Mouse (Mus musculus) forebrain, embryonic 11.5 days (tissue): ENCODE measurements at regions not wholly inside any gene's neighbourhood (a gene's known extent, or its start where the extent isn't known, plus 50 kb on each side); places are given as distances from the start of the nearest gene placed in this dataset.

ENCODE experiments used
- ATAC-seq: fragments of 200-750 bp; cut with Nextera tagmentation; replicated peaks from 2 replicates; pipeline ENCODE4 v1.8.0; 2017; ENCODE audit warnings: moderate TSS enrichment; ENCODE audit not compliant: low FRiP score
- DNase-seq: peaks from one replicate; pipeline ENCODE4 v3.0.0-alpha.2; 2017; ENCODE audit warnings: low spot score
- H3K27ac ChIP-seq: fragments of 300-500 bp; sonication (generic); 2 replicates; pipeline ENCODE4 v1.5.1; 2014; ENCODE audit warnings: low read depth, low read length
- H3K27me3 ChIP-seq: fragments of 300-500 bp; sonication (generic); 2 replicates; pipeline ENCODE4 v1.6.1; 2014; ENCODE audit warnings: mild to moderate bottlenecking, low read length, mixed read lengths; ENCODE audit not compliant: control insufficient read depth, insufficient read depth
- H3K36me3 ChIP-seq: fragments of 300-500 bp; sonication (generic); 2 replicates; pipeline ENCODE4 v1.6.1; 2014; ENCODE audit warnings: mild to moderate bottlenecking, low read length, moderate library complexity, mixed read lengths; ENCODE audit not compliant: control insufficient read depth, insufficient read depth
- H3K4me1 ChIP-seq: fragments of 300-500 bp; sonication (generic); replicated peaks from 2 replicates; pipeline ENCODE4 v1.6.1; 2014; ENCODE audit warnings: low read length, mixed read lengths; ENCODE audit not compliant: control insufficient read depth, insufficient read depth
- H3K4me2 ChIP-seq: fragments of 300-500 bp; sonication (generic); 2 replicates; pipeline ENCODE4 v1.6.1; 2014; ENCODE audit warnings: low read depth, mild to moderate bottlenecking, low read length, moderate library complexity, mixed read lengths; ENCODE audit not compliant: severe bottlenecking
- H3K4me3 ChIP-seq: fragments of 300-500 bp; sonication (generic); 2 replicates; pipeline ENCODE4 v1.5.1; 2014; ENCODE audit warnings: low read depth, low read length
- H3K9ac ChIP-seq: fragments of 300-500 bp; sonication (generic); 2 replicates; pipeline ENCODE4 v1.6.1; 2014; ENCODE audit warnings: low read length
- H3K9me3 ChIP-seq: fragments of 300-500 bp; sonication (generic); 2 replicates; pipeline ENCODE4 v1.6.1; 2016; ENCODE audit warnings: low read length, mixed read lengths; ENCODE audit not compliant: control insufficient read depth
- WGBS: fragments of 180-500 bp; shearing (Covaris S2); extraction: QIAGEN DNeasy Blood & Tissue Kit; methylation state at CpG from one replicate; pipeline ENCODE4 v1.1.7; 2014; 5-methylcytosine and 5-hydroxymethylcytosine counted together

DNA sequence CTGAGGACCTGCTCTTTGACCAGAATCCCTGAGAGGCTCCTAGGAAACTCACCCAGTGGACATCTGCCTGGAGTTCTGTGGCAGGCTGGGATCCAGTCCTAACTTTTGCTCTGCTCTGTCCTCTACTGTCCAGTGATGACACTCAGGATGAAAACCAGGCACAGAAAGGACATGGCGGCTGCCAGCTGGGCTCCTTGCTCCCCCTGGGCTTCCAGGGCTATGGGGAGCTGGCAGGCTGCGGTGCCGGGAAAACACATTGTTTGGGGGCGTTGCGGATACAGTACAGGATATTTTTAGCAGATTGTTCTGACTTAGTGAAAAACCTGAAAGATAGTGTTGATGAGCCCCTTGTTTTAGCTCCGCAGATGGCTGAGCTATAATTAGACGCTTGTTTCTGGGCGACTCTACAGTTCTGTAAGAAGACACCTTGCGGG lies 94.2 kb upstream of the Klf13 start:
- H3K27ac ChIP-seq: no peak overlapping the region
- ATAC-seq: no peak
- 85% methylated on average over 9 of the region's 9 CpGs for WGBS

DNA sequence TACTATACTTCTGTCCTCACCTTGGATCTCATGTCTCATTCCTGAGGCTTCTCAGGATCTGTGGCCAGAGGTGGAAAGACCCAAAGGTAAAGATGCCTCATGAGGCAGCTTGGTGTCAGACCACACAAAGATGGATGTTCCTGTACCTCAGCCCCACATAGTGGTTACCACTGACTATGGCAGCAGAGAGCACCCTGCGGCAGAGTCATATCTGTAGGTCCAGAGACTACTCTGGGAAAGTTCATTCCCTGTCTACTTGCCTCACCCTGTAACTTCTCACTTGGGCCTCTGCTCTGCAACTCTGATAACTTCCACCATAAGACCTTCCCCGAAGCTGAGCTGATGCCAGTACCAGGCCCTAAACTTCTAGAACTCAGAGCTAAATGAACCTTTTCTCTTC lies 91.9 kb upstream of the Klf13 start:
- 93% methylated on average over 2 of the region's 2 CpGs for WGBS
- H3K27ac ChIP-seq: no peak overlapping the region
- no peaks in the 10 kb centered on the region for H3K9me3 ChIP-seq
- H3K4me3 ChIP-seq: no peak overlapping the region
- H3K36me3 ChIP-seq: no peaks in the 10 kb centered on the region
- ATAC-seq (no peak), DNase-seq (no peak)
- no peak overlapping the region for H3K9ac ChIP-seq
- no peaks in the 10 kb centered on the region for H3K27me3 ChIP-seq
- no peaks in the 10 kb centered on the region for H3K4me1 ChIP-seq
- H3K4me2 ChIP-seq: no peak overlapping the region

More for the DNA sequence above, 94.2 kb upstream of the Klf13 start:
- H3K9ac ChIP-seq: no peak overlapping the region
- no peaks in the 10 kb centered on the region for H3K36me3 ChIP-seq
- H3K27me3 ChIP-seq: no peaks in the 10 kb centered on the region
- H3K4me2 ChIP-seq: no peak overlapping the region
- H3K9me3 ChIP-seq: no peaks in the 10 kb centered on the region
- no peaks in the 10 kb centered on the region for H3K4me1 ChIP-seq
- no peak overlapping the region for H3K4me3 ChIP-seq
- DNase-seq: no peak

DNA sequence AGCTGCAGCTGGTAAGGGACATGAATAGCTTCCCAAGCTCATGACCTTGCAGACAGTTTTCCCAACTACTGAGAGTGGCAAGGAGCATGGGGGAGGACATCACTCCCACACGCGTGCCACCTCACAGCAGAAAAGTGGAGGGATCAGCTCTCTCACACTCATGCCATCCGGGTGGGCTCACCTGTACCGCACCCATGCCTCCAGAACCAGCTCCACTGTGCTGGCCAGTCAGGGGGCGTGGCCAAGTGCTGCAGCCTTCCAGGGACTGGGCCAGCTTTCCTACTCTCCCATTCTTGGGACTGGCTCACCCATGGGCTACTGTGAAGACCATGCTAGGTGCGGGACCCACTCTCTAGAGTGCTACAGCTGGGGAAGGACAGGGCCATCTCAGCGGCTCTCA lies 88.4 kb upstream of the Klf13 start:
- Histone ChIP-seq H3K9ac (no peak overlapping the region), H3K4me1 (no peaks in the 10 kb centered on the region), H3K4me3 (no peak overlapping the region), H3K4me2 (no peak overlapping the region), H3K27me3 (no peaks in the 10 kb centered on the region), H3K27ac (no peak overlapping the region), H3K36me3 (no peaks in the 10 kb centered on the region), H3K9me3 (no peaks in the 10 kb centered on the region)
- 85% methylated on average over 7 of the region's 7 CpGs for WGBS
- no peak for ATAC-seq
- no peak for DNase-seq

DNA sequence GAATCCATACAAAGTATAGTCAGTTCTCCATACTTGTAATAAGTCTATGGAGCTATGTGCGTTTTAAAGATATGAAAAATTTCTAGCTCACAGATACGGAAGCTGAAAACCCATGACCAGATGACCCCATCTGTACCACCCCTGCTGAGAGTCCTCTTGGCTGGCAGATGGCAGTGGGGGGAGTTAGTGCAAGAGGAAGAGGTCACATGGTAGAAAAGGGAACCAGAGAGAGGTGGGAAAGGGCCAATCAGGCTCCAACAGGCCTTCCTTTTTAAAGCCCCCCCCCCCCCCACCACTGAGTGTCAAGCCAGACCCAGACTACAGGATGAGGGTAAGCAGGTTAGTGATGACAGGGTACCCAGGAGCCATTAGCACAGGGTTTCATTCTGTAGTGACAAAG lies 86.4 kb upstream of the Klf13 start:
- no peaks in the 10 kb centered on the region for H3K9me3 ChIP-seq
- no peaks in the 10 kb centered on the region for H3K36me3 ChIP-seq
- H3K27me3 ChIP-seq: no peaks in the 10 kb centered on the region
- H3K4me3 ChIP-seq: no peak overlapping the region
- H3K27ac ChIP-seq: no peak overlapping the region
- no peaks in the 10 kb centered on the region for H3K4me1 ChIP-seq
- ATAC-seq: no peak
- no peak overlapping the region for H3K4me2 ChIP-seq
- no peak overlapping the region for H3K9ac ChIP-seq
- DNase-seq: no peak
- 86% methylated on average over 2 of the region's 2 CpGs for WGBS

DNA sequence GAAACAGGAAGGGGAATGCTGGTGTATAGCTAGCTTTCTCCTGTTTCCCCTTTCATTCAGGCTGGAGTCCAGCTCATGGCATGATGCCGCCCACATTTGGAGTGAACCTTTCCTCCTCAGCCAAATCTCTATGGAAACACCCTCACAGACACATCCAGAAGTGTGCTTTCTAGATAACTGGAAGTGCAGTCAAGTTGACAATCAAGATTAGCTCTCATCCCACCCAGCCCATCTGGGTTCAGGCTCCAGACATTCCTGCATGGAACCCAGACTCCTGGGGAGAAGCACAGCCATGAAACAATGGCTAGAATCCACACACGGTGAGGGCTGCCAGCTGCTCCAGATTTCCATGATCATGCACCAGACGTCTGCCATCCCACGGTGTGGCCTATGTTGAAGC lies 85.5 kb upstream of the Klf13 start:
- no peak overlapping the region for H3K9ac ChIP-seq
- ATAC-seq (no peak), DNase-seq (no peak)
- 83% methylated on average over 4 of the region's 4 CpGs for WGBS
- H3K36me3 ChIP-seq: no peaks in the 10 kb centered on the region
- no peaks in the 10 kb centered on the region for H3K9me3 ChIP-seq
- no peaks in the 10 kb centered on the region for H3K4me1 ChIP-seq
- no peaks in the 10 kb centered on the region for H3K27me3 ChIP-seq
- H3K27ac ChIP-seq: no peak overlapping the region
- no peak overlapping the region for H3K4me3 ChIP-seq
- H3K4me2 ChIP-seq: no peak overlapping the region

DNA sequence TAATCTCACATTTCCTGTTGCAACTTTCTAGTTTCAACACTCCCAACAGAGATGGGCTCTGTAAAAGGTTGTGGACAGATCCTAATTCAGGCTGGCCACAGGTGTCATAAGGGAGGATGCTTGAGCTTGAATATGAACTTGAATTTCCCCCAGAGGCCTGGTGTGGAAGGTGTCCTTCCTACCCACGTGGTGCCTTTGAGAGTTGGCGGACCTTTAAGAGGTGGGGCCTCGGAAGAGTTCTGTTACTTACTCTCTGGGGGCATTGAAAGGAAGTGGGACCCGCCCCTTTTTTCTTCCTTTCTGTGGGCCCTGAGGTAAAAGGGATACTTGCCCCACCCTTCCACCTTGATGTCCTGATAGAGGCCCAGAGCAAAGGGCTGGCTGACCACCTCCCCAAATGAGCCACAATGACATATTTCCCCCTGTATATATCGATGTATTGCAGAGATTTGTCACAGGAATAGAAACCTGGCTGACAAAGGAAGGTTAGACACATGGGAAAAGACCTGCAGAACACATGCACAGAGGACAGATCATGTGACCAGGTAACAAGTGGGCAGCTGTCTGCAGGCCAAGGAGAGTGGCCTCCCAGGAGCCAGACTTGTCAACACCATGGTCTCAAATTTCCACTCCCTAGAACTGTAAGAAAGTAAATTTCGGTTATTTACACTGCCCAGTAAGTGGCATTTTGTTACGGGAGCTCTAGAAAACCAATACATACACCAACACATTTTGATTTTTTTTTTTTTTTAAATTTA lies 84.2 kb upstream of the Klf13 start:
- Histone ChIP-seq H3K9me3 (no peaks in the 10 kb centered on the region), H3K27ac (no peak overlapping the region), H3K4me1 (no peaks in the 10 kb centered on the region), H3K4me3 (no peak overlapping the region), H3K9ac (no peak overlapping the region), H3K36me3 (no peaks in the 10 kb centered on the region), H3K27me3 (no peaks in the 10 kb centered on the region), H3K4me2 (no peak overlapping the region)
- ATAC-seq: no peak
- DNase-seq: no peak
- WGBS: 75% methylated on average over 7 of the region's 7 CpGs

DNA sequence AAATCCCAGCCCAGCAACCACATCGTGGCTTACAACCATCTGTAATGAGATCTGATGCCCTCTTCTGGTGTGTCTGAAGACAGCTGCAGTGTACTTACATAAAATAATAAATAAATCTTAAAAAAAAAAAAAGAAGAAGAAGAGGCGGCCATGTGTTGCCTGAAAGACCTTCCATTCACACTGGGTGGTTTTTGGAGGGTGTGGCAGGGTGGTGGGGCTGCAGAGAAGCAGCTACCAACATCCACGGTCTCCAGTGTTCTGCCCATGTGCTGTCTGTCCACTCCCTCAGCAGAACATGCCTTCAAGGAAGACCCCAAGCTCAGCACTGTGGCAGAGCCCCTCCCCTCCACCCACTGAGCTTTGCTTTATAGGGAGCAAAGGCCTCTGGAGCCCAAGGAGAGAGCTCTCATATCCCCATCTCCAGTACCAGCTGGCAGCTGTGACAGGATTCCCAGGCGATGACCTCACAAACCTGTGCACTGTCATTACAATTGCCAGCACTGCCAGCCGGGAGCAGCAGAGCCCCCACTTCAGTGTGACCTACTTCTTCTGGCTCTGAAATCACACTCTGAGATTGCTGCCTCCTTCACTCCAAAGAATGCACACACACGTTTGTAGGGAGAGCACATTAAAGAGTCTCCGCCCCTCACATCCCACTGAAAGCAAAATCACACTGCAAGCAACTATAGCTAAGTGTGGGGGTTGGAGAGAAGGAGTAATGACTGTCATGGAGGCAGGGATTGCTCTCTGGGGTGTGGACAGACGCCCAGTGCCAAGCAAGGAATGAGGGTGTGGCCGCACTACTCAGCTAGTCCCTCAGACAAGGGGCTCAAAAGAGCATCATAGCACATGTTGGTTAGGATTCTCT lies 82.8 kb upstream of the Klf13 start:
- ATAC-seq (no peak), DNase-seq (no peak)
- H3K4me1 ChIP-seq: no peaks in the 10 kb centered on the region
- H3K27me3 ChIP-seq: no peaks in the 10 kb centered on the region
- no peak overlapping the region for H3K27ac ChIP-seq
- no peaks in the 10 kb centered on the region for H3K9me3 ChIP-seq
- no peaks in the 10 kb centered on the region for H3K36me3 ChIP-seq
- H3K4me3 ChIP-seq: no peak overlapping the region
- no peak overlapping the region for H3K4me2 ChIP-seq
- 78% methylated on average over 9 of the region's 9 CpGs for WGBS
- H3K9ac ChIP-seq: no peak overlapping the region

DNA sequence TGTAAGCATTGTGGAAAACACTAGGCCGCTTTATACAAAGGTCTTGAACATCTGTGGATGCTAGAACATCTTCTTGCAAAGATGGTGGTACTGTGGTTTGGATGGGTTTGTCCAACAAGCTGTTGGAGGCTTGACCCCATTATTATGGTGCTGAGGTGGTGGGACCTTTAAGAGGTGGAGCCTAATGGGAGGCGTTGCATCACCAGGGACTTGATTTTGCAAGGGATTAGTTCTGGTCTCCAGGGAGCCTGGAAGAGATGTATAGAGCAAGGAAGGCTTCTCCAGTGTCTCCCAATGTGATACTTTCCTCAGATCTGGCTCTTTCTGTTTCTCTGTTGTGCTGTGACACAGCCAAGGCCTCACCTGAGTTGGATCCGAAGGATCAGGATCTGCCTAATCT lies 79.4 kb upstream of the Klf13 start:
- Histone ChIP-seq H3K4me1 (no peaks in the 10 kb centered on the region), H3K27me3 (no peaks in the 10 kb centered on the region), H3K9me3 (no peaks in the 10 kb centered on the region), H3K4me2 (no peak overlapping the region), H3K4me3 (no peak overlapping the region), H3K36me3 (no peaks in the 10 kb centered on the region), H3K27ac (no peak overlapping the region), H3K9ac (no peak overlapping the region)
- ATAC-seq (no peak), DNase-seq (no peak)
- WGBS: 63% methylated on average over 3 of the region's 3 CpGs
